Mouse (Mus musculus): ENCODE data around the gene Tmem43.

Tmem43 gene

DNA sequence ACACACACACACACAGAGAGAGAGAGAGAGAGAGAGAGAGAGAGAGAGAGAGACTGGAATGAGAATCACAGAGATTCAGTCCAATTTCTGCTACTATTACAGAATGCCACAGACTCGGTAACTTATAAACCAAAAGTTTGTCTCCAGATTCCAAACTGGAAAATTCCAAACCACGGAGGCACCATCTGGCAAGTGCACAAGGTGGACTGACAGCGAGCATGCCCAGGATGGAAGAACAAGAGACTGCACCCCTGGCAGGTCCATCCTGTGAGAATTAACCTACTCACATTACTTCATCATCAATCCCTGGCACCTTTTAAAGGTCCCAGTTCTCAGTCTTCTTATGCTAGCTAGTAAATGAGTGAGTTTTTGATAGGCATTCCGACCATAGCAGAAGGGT, 60.8 kb downstream of the Tmem43 start:
- 82% methylated on average over 4 of the region's 4 CpGs for WGBS

DNA sequence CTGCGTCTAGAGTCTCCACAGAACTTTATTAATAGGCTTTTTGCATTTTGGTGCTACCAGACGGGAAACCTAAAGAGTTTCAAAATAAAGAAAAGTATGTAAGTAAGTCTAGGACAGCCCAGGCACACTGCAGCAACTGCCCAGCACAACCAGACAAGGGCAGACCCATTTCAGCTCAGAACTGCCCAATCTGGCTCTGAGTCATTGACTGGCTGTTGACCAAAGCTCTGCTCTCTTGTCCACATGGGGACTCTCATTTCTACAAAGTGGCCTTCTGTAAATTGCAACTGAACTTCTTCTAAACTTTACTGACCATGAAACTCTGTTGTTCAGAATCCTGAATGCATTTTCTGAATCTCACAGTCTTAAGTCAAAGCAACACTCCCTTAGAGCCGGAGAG, 61.7 kb downstream of the Tmem43 start:
- WGBS, result 63% methylated on average over 3 of the region's 3 CpGs

DNA sequence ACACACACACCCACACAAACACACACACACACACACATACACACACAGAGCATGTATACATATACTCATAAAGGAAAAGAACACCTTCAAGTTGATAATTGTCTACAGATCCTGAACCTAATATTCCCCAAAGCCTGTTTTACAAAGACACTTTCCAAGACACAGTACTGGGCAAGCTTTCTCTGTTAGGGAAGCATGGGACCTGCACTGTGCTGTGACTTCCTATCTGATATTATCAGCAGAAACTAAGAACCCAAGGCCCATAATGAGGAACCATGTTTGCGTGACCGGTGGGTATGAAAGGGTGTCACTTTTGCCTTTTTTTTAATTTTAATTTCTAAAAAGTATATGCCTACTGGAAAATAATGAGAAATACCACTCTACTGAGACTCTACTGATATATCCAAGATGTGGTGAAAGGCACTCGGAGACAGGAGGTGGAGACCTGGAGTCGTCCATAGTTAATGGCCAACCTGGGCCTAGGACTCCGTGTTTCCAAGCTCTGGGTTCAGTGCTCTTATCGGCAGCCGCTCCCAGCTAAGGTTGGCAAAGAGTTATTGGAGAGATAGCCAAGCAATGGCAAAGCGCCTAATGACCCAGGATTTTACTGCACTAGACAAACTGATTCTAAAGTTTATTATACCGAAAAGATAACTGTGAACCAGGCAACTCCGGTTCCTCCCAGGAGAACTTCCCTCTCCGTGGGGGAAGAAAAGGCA, 62.7 kb downstream of the Tmem43 start:
- WGBS, result 90% methylated on average over 11 of the region's 11 CpGs
